Mouse (Mus musculus) liver, embryonic 14.5 days (tissue): ENCODE data around the gene Tekt2. TPM values are rescaled to one million over a fixed set of nuclear protein-coding genes. Genes with fewer than 3 reads are reported as not detected.

Experiments
- ATAC-seq: fragments of 200-750 bp; cut with Nextera tagmentation; 2 replicates; pipeline ENCODE4 v1.8.0; 2017; ENCODE audit warnings: moderate number of reproducible peaks, mild to moderate bottlenecking, moderate library complexity; ENCODE audit not compliant: insufficient read depth
- DNase-seq, 3 experiments: peaks; one replicate each; pipeline ENCODE4 v3.0.0-alpha.2; 2012 to 2013; ENCODE audit warnings: low read depth in 3 of 3, low spot score in 3 of 3
- H3K27ac ChIP-seq: fragments of 300-500 bp; sonication (generic); 2 replicates; pipeline ENCODE4 v1.5.1; 2014; ENCODE audit warnings: moderate library complexity, mild to moderate bottlenecking, control low read depth, inconsistent platforms
- H3K27me3 ChIP-seq: fragments of 300-500 bp; sonication (generic); 2 replicates; pipeline ENCODE4 v1.6.1; 2014; ENCODE audit warnings: mild to moderate bottlenecking, low read length, moderate library complexity; ENCODE audit not compliant: control insufficient read depth, insufficient read depth
- H3K36me3 ChIP-seq: fragments of 300-500 bp; sonication (generic); replicated peaks from 2 replicates; pipeline ENCODE4 v1.6.1; 2014; ENCODE audit warnings: low read depth; ENCODE audit not compliant: control insufficient read depth, insufficient read depth
- H3K4me1 ChIP-seq, 2 experiments: fragments of 200-500 bp in 1 of 2; fragments of 300-500 bp in 1 of 2; sonication (generic) in 1 of 2; replicated peaks; 2 replicates each; pipeline ENCODE4 v1.6.1; 2012 to 2014; ENCODE audit warnings: antibody characterized with exemption in 1 of 2, inconsistent platforms in 1 of 2, low read length in 1 of 2; ENCODE audit not compliant: control insufficient read depth in 2 of 2, insufficient read depth in 2 of 2
- H3K4me2 ChIP-seq: fragments of 300-500 bp; sonication (generic); 2 replicates; pipeline ENCODE4 v1.6.1; 2014; ENCODE audit warnings: low read depth, mild to moderate bottlenecking, control low read depth, moderate library complexity
- H3K4me3 ChIP-seq, 2 experiments: fragments of 200-500 bp in 1 of 2; fragments of 300-500 bp in 1 of 2; sonication (generic) in 1 of 2; 2 replicates each; pipeline ENCODE4 v1.5.1; 2012 to 2014; ENCODE audit warnings: low read depth in 2 of 2, low read length in 2 of 2, mild to moderate bottlenecking in 2 of 2, control low read depth in 1 of 2, inconsistent platforms in 1 of 2, moderate library complexity in 1 of 2; ENCODE audit not compliant: insufficient read depth in 1 of 2
- H3K9ac ChIP-seq: fragments of 300-500 bp; sonication (generic); replicated peaks from 2 replicates; pipeline ENCODE4 v1.6.1; 2014; ENCODE audit warnings: mild to moderate bottlenecking, control low read depth, moderate library complexity
- H3K9me3 ChIP-seq: fragments of 300-500 bp; sonication (generic); 2 replicates; pipeline ENCODE4 v1.6.1; 2016; ENCODE audit warnings: low read length, mixed read lengths; ENCODE audit not compliant: control insufficient read depth
- CTCF ChIP-seq: IDR thresholded peaks from 2 replicates; pipeline ENCODE4 v1.5.1; 2016; ENCODE audit warnings: antibody characterized with exemption, low read depth, control low read depth
- EP300 ChIP-seq: IDR thresholded peaks from 2 replicates; pipeline ENCODE4 v1.6.1; 2016; ENCODE audit warnings: antibody characterized with exemption, low read depth
- WGBS: fragments of 180-500 bp; shearing (Covaris S2); extraction: QIAGEN DNeasy Blood & Tissue Kit; methylation state at CpG from one replicate; pipeline ENCODE4 v1.1.7; 2014; ENCODE audit not compliant: insufficient replicate concordance; 5-methylcytosine and 5-hydroxymethylcytosine counted together
- polyA plus RNA-seq, 2 experiments: library from polyadenylated mRNA; depleted of rRNA in 1 of 2; stranded (reverse) in 1 of 2; unstranded in 1 of 2; fragments of >200 nt; fragmentation: Nextera tagmentation in 1 of 2; extraction: Ambion mirVana in 1 of 2; gene quantifications; 2 replicates each; pipeline versions ENCODE4 v1.2.1 to v1.2.3; 2012 to 2014

Tekt2 gene
- polyA plus RNA-seq, 2 experiments: 0.44 to 0.85 TPM

- no peaks in the 10 kb centered on the region for H3K9me3 ChIP-seq
- no peak overlapping the region for H3K4me2 ChIP-seq
- H3K27me3 ChIP-seq: no peaks in the 10 kb centered on the region
- no peaks in the 10 kb centered on the region for H3K36me3 ChIP-seq
- 44% methylated on average over 3 of the region's 3 CpGs for WGBS
- ATAC-seq (no peak), DNase-seq (peak; percentile 13 to 32 (median 31))
- no peaks in the 10 kb centered on the region for H3K4me1 ChIP-seq
- no peak overlapping the region for H3K4me3 ChIP-seq
- H3K9ac ChIP-seq: no peak overlapping the region
- no peak overlapping the region for H3K27ac ChIP-seq
- TF ChIP-seq CTCF: peak; percentile 66
- no peak for TF ChIP-seq EP300
Measured at GRCm38 (mm10) chr4:126332358-126332757, 6.9 kb upstream of the Tekt2 start.

- H3K9ac ChIP-seq: no peak overlapping the region
- no peaks in the 10 kb centered on the region for H3K27me3 ChIP-seq
- no peaks in the 10 kb centered on the region for H3K36me3 ChIP-seq
- ATAC-seq: no peak
- DNase-seq: no peak
- H3K4me2 ChIP-seq: no peak overlapping the region
- WGBS: 58% methylated on average over 1 of the region's 1 CpGs
- H3K4me1 ChIP-seq: no peaks in the 10 kb centered on the region
- TF ChIP-seq EP300 (no peak), CTCF (no peak)
- H3K27ac ChIP-seq: no peak overlapping the region
- no peaks in the 10 kb centered on the region for H3K9me3 ChIP-seq
- no peak overlapping the region for H3K4me3 ChIP-seq
Measured at GRCm38 (mm10) chr4:126331751-126332150, 6.3 kb upstream of the Tekt2 start.

GRCm38 (mm10) chr4:126330295-126330694, 4.8 kb upstream of the Tekt2 start:
- no peak for ATAC-seq
- no peak overlapping the region for H3K9ac ChIP-seq
- H3K9me3 ChIP-seq: no peaks in the 10 kb centered on the region
- no peak overlapping the region for H3K27ac ChIP-seq
- no peak for DNase-seq
- H3K4me1 ChIP-seq: no peaks in the 10 kb centered on the region
- H3K27me3 ChIP-seq: peaks cover 3% of the 10 kb centered on the region
- 80% methylated on average over 4 of the region's 4 CpGs for WGBS
- no peak overlapping the region for H3K4me3 ChIP-seq
- H3K4me2 ChIP-seq: no peak overlapping the region
- TF ChIP-seq EP300: no peak
- no peak for TF ChIP-seq CTCF
- H3K36me3 ChIP-seq: no peaks in the 10 kb centered on the region

- Histone ChIP-seq H3K4me1 (no peaks in the 10 kb centered on the region; a peak in 2 of 4 replicates), H3K4me3 (no peak overlapping the region), H3K36me3 (no peaks in the 10 kb centered on the region), H3K27ac (no peak overlapping the region), H3K27me3 (peaks cover 8% of the 10 kb centered on the region), H3K4me2 (no peak overlapping the region), H3K9me3 (no peaks in the 10 kb centered on the region), H3K9ac (no peak overlapping the region)
- ATAC-seq: no peak
- DNase-seq: no peak
- TF ChIP-seq CTCF (no peak), EP300 (no peak)
- 22% methylated on average over 6 of the region's 6 CpGs for WGBS
Measured at GRCm38 (mm10) chr4:126326036-126326435, 548 bp upstream of the Tekt2 start.

- no peak overlapping the region for H3K27ac ChIP-seq
- no peak for ATAC-seq
Measured at GRCm38 (mm10) chr4:126324861-126325260, 627 bp downstream of the Tekt2 start.

More at GRCm38 (mm10) chr4:126324861-126325260, 627 bp downstream of the Tekt2 start:
- H3K4me1 ChIP-seq: peaks cover 4 to 6% of the 10 kb centered on the region in 2 experiments; a peak in 3 of 4 replicates
- 55% methylated on average over 13 of the region's 13 CpGs for WGBS
- no peaks in the 10 kb centered on the region for H3K9me3 ChIP-seq
- no peak for DNase-seq
- no peak overlapping the region for H3K4me3 ChIP-seq
- no peaks in the 10 kb centered on the region for H3K36me3 ChIP-seq
- H3K9ac ChIP-seq: no peak overlapping the region
- peaks cover 8% of the 10 kb centered on the region for H3K27me3 ChIP-seq
- TF ChIP-seq EP300 (no peak), CTCF (no peak)
- H3K4me2 ChIP-seq: no peak overlapping the region
